Mouse (Mus musculus): ENCODE results near the gene Map4.

- TF ChIP-seq CTCF (IDR thresholded peaks at IDR 0.05; ENCODE audit: low read depth) (no peak), EP300 (optimal IDR thresholded peaks at IDR 0.05) (no peak)
These were observed 199.8 kb downstream of the Map4 start for GRCm38 (mm10) chr9:110130896-110131524.

Data from stomach, postnatal 0 days (tissue).